ENCODE assay signal across 8 mouse cellular contexts in genomic region chr19:6840475-6841291, GRCm38 (mm10). TPM values are rescaled to one million over a fixed set of nuclear protein-coding genes. Genes with fewer than 3 reads are reported as not detected.
A peak's percentile ranks its signal among the peaks of the same experiment; 100 is the strongest.
DNase-seq lines count a peak whose midpoint lies in the region; ATAC-seq lines count a peak whose summit lies in the region.

Gene Rps6ka4 (minus strand): TSS chr19:6840636.

- H3K9ac ChIP-seq in embryonic facial prominence, embryonic 14.5 days (ENCODE audit: low read depth, low read length), result peak within 1 kb of the TSS; percentile 80
- peak within 1 kb of the TSS; percentile 81 for H3K9ac ChIP-seq in limb, embryonic 13.5 days
- H3K9ac ChIP-seq in midbrain, embryonic 13.5 days (replicated peaks), result peak within 1 kb of the TSS; percentile 73

- H3K4me2 ChIP-seq in embryonic facial prominence, embryonic 14.5 days (ENCODE audit: low read depth, low read length), result peak within 1 kb of the TSS; percentile 96
- H3K4me2 ChIP-seq in limb, embryonic 13.5 days (replicated peaks), result peak within 1 kb of the TSS; percentile 94
- peak within 1 kb of the TSS; percentile 95 for H3K4me2 ChIP-seq in midbrain, embryonic 13.5 days (replicated peaks)

- DNase-seq in 3134 (ENCODE audit: extremely low read depth, insufficient read length, low spot score), result peak; percentile 84
- DNase-seq in adrenal gland, adult 8-10 months, result peak; percentile 59
- DNase-seq in embryonic facial prominence, embryonic 14.5 days (ENCODE audit: low spot score), result peak; percentile 77
- DNase-seq in heart, adult 9 months (ENCODE audit: low spot score in 2 of 2), result peak; percentile 81 to 86
- DNase-seq in kidney, adult 8-10 months, result peak; percentile 59 to 68
- peak; percentile 51 to 69 for DNase-seq in spleen, adult 18-20 months

- H3K9me3 ChIP-seq in embryonic facial prominence, embryonic 14.5 days (ENCODE audit: control insufficient read depth, low read length), result no peaks in the 10 kb centered on the region
- no peaks in the 10 kb centered on the region for H3K9me3 ChIP-seq in limb, embryonic 13.5 days
- no peaks in the 10 kb centered on the region for H3K9me3 ChIP-seq in midbrain, embryonic 13.5 days

- 2% methylated on average over 9 of the region's 44 CpGs for WGBS in embryonic facial prominence, embryonic 14.5 days
- WGBS in limb, embryonic 13.5 days, result 2% methylated on average over 31 of the region's 44 CpGs
- WGBS in midbrain, embryonic 13.5 days, result 2% methylated on average over 44 of the region's 44 CpGs

- peaks cover 30% of the 10 kb centered on the region for H3K36me3 ChIP-seq in embryonic facial prominence, embryonic 14.5 days (ENCODE audit: control insufficient read depth, insufficient read depth, low read length)
- H3K36me3 ChIP-seq in limb, embryonic 13.5 days, result peaks cover 26% of the 10 kb centered on the region
- H3K36me3 ChIP-seq in midbrain, embryonic 13.5 days, result no peaks in the 10 kb centered on the region

- peak within 1 kb of the TSS; percentile 49 for H3K27ac ChIP-seq in embryonic facial prominence, embryonic 14.5 days (replicated peaks; ENCODE audit: low read depth, low read length)
- H3K27ac ChIP-seq in limb, embryonic 13.5 days, result no peak within 1 kb of the TSS
- no peak within 1 kb of the TSS for H3K27ac ChIP-seq in midbrain, embryonic 13.5 days

- ATAC-seq in embryonic facial prominence, embryonic 14.5 days (ENCODE audit: low read depth), result peak; percentile 90
- peak; percentile 87 for ATAC-seq in limb, embryonic 13.5 days (ENCODE audit: low FRiP score, low read depth)
- ATAC-seq in midbrain, embryonic 13.5 days, result peak; percentile 83

- H3K4me1 ChIP-seq in embryonic facial prominence, embryonic 14.5 days (ENCODE audit: control insufficient read depth, insufficient read depth, low read length), result no peaks in the 10 kb centered on the region; the same call in 1 of the 2 replicates
- H3K4me1 ChIP-seq in limb, embryonic 13.5 days, result peaks cover 19% of the 10 kb centered on the region
- H3K4me1 ChIP-seq in midbrain, embryonic 13.5 days (replicated peaks), result peaks cover 21% of the 10 kb centered on the region

- H3K4me3 ChIP-seq in embryonic facial prominence, embryonic 14.5 days (ENCODE audit: low read depth, low read length), result peak within 1 kb of the TSS; percentile 76
- peak within 1 kb of the TSS; percentile 80 for H3K4me3 ChIP-seq in limb, embryonic 13.5 days
- peak within 1 kb of the TSS; percentile 52 for H3K4me3 ChIP-seq in midbrain, embryonic 13.5 days (replicated peaks)

- H3K27me3 ChIP-seq in embryonic facial prominence, embryonic 14.5 days (replicated peaks; ENCODE audit: control insufficient read depth, insufficient read depth, low read length), result no peaks in the 10 kb centered on the region; the same call in none of the 2 replicates
- peaks cover 98% of the 10 kb centered on the region for H3K27me3 ChIP-seq in limb, embryonic 13.5 days
- peaks cover 88% of the 10 kb centered on the region for H3K27me3 ChIP-seq in midbrain, embryonic 13.5 days

RNA-seq across cellular contexts. Expression of gene Rps6ka4, which starts in this region (rescaled TPM):
- 10 to 100 TPM; 30.2 to 42.5 (median 36.1) TPM for total RNA-seq in adrenal gland, adult 8-10 months (2022)
- polyA plus RNA-seq in embryonic facial prominence, embryonic 14.5 days (2014; fragmentation: Nextera tagmentation; extraction: Ambion mirVana), result 27.1 and 27.9 TPM in 2 replicates
- 20.7 and 21.4 TPM in 2 replicates for polyA plus RNA-seq in limb, embryonic 13.5 days (2015; fragmentation: Nextera tagmentation; extraction: Ambion mirVana)
- polyA plus RNA-seq in midbrain, embryonic 13.5 days (2015; fragmentation: Nextera tagmentation; extraction: Ambion mirVana), result 4.9 and 5.4 TPM in 2 replicates
